Mouse (Mus musculus) limb, embryonic 14.5 days (tissue): ENCODE measurements around the gene Cep112. TPM values are rescaled to one million over a fixed set of nuclear protein-coding genes. Genes with fewer than 3 reads are reported as not detected.
A peak's percentile ranks its signal among the peaks of the same experiment; 100 is the strongest.

ENCODE experiments used
- ATAC-seq: fragments of 200-750 bp; cut with Nextera tagmentation; 2 replicates; pipeline ENCODE4 v1.8.0; 2017; ENCODE audit warnings: low read depth, moderate number of reproducible peaks, moderate TSS enrichment; ENCODE audit not compliant: low FRiP score
- DNase-seq: peaks from one replicate; pipeline ENCODE4 v3.0.0-alpha.2; 2015; ENCODE audit warnings: low spot score
- H3K27ac ChIP-seq: fragments of 300-500 bp; sonication (generic); replicated peaks from 2 replicates; pipeline ENCODE4 v1.5.1; 2014; ENCODE audit warnings: low read depth, mild to moderate bottlenecking, low read length, moderate library complexity, mixed read lengths
- H3K27me3 ChIP-seq: fragments of 300-500 bp; sonication (generic); 2 replicates; pipeline ENCODE4 v1.6.1; 2014; ENCODE audit warnings: low read length, mixed read lengths; ENCODE audit not compliant: control insufficient read depth, insufficient read depth
- H3K36me3 ChIP-seq: fragments of 300-500 bp; sonication (generic); 2 replicates; pipeline ENCODE4 v1.6.1; 2014; ENCODE audit warnings: mild to moderate bottlenecking, low read length, moderate library complexity, mixed read lengths; ENCODE audit not compliant: control insufficient read depth, insufficient read depth
- H3K4me1 ChIP-seq: fragments of 300-500 bp; sonication (generic); 2 replicates; pipeline ENCODE4 v1.6.1; 2014; ENCODE audit warnings: antibody characterized with exemption, low read length, mixed read lengths; ENCODE audit not compliant: control insufficient read depth, insufficient read depth
- H3K4me2 ChIP-seq: fragments of 300-500 bp; sonication (generic); replicated peaks from 2 replicates; pipeline ENCODE4 v1.6.1; 2014; ENCODE audit warnings: low read depth, mild to moderate bottlenecking, low read length, moderate library complexity; ENCODE audit not compliant: severe bottlenecking
- H3K4me3 ChIP-seq: fragments of 300-500 bp; sonication (generic); replicated peaks from 2 replicates; pipeline ENCODE4 v1.5.1; 2014; ENCODE audit warnings: low read length
- H3K9ac ChIP-seq: fragments of 300-500 bp; sonication (generic); 2 replicates; pipeline ENCODE4 v1.6.1; 2014; ENCODE audit warnings: mild to moderate bottlenecking, low read depth, low read length, moderate library complexity; ENCODE audit not compliant: severe bottlenecking
- H3K9me3 ChIP-seq: fragments of 300-500 bp; sonication (generic); 2 replicates; pipeline ENCODE4 v1.6.1; 2016; ENCODE audit warnings: low read length; ENCODE audit not compliant: control insufficient read depth
- POLR2A ChIP-seq: fragments of 200-500 bp; IDR thresholded peaks from 2 replicates; pipeline ENCODE4 v1.8.0; 2012; ENCODE audit warnings: inconsistent platforms, mild to moderate bottlenecking, moderate library complexity, borderline replicate concordance; ENCODE audit not compliant: insufficient read depth, insufficient read length; ENCODE audit errors: extremely low read depth
- WGBS: fragments of 180-500 bp; shearing (Covaris S2); extraction: QIAGEN DNeasy Blood & Tissue Kit; methylation state at CpG from one replicate; pipeline ENCODE4 v1.1.7; 2014; 5-methylcytosine and 5-hydroxymethylcytosine counted together
- polyA plus RNA-seq, 2 experiments: library from polyadenylated mRNA; depleted of rRNA in 1 of 2; stranded (reverse) in 1 of 2; unstranded in 1 of 2; fragments of >200 nt; fragmentation: Nextera tagmentation in 1 of 2; extraction: Ambion mirVana in 1 of 2; gene quantifications; 2 replicates each; pipeline versions ENCODE4 v1.2.1 to v1.2.3; 2012 to 2014

Gene Cep112
- polyA plus RNA-seq, 2 experiments, result 9.0 to 17.3 TPM

DNA sequence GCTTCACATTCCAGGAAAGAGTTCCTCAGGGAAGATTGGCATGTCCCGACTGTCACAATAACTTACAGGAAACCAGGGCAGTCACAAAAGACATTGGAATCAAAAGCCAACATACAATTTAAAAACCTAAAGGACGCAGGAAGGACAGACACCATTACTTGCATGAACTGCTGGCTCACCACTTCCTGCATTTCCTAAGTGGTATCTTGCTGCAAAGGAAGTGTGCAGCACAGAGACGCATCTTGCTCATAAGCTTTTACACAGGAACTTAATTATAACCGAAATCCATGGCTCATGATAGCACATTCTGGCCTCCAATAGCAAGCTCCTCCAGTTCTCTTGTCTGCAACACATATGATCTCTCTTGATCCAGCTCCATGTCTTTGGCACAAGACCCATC is 271.6 kb downstream of the Cep112 start:
- Histone ChIP-seq H3K36me3 (no peaks in the 10 kb centered on the region), H3K27ac (no peak overlapping the region), H3K9me3 (no peaks in the 10 kb centered on the region), H3K9ac (no peak overlapping the region), H3K4me1 (no peaks in the 10 kb centered on the region), H3K27me3 (no peaks in the 10 kb centered on the region), H3K4me3 (no peak overlapping the region), H3K4me2 (no peak overlapping the region)
- 74% methylated on average over 4 of the region's 4 CpGs for WGBS
- ATAC-seq, result no peak
- TF ChIP-seq POLR2A, result no peak
- DNase-seq, result no peak

DNA sequence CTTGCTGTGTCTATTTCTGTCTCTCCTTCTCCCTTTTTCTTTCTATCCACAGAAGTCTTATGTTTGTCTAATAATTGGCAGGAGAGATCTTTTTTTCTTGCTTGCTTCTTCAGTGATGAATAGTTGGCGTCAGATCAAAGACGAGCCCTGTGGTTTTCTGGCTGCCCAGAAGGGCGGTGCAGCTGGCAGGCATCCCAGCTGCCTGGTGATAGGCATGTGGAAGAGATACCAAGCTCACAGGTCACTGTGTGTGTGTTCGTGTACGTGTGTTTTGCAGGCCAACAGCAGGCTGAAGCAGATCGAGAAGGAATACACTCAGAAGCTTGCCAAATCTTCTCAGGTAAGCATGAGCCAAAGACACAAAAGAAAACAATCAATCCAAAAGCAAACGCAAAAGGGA is 327.3 kb downstream of the Cep112 start:
- Histone ChIP-seq H3K4me1 (peaks cover 11% of the 10 kb centered on the region), H3K36me3 (no peaks in the 10 kb centered on the region), H3K4me2 (no peak overlapping the region), H3K27ac (no peak overlapping the region), H3K9ac (no peak overlapping the region), H3K27me3 (no peaks in the 10 kb centered on the region), H3K9me3 (no peaks in the 10 kb centered on the region), H3K4me3 (no peak overlapping the region)
- 30% methylated on average over 7 of the region's 7 CpGs for WGBS
- ATAC-seq, result no peak
- DNase-seq, result peak; percentile 76
- TF ChIP-seq POLR2A, result no peak

DNA sequence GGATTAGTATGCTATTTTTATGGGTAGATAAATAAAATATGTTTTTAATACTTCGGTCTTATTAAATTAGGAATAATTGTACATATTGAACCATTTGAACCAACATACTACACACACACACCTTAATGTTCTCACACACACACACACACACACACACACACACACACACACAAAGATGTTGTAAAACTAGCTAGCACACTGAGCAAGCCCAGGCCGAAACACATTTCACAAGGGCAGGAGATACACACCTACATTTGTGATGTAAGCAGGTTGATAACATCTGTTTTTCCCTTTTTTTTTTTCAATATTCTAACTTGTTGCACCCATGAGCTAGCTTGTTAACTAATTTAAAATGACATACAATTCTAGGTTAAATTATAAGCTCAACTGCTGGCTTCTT is 327.8 kb downstream of the Cep112 start:
- peaks cover 14% of the 10 kb centered on the region for H3K4me1 ChIP-seq
- H3K9ac ChIP-seq, result no peak overlapping the region
- no peak overlapping the region for H3K4me2 ChIP-seq
- H3K9me3 ChIP-seq, result no peaks in the 10 kb centered on the region
- ATAC-seq (no peak), DNase-seq (no peak)
- H3K36me3 ChIP-seq, result no peaks in the 10 kb centered on the region
- TF ChIP-seq POLR2A, result no peak
- H3K4me3 ChIP-seq, result no peak overlapping the region
- 80% methylated on average over 2 of the region's 2 CpGs for WGBS
- no peak overlapping the region for H3K27ac ChIP-seq
- no peaks in the 10 kb centered on the region for H3K27me3 ChIP-seq

DNA sequence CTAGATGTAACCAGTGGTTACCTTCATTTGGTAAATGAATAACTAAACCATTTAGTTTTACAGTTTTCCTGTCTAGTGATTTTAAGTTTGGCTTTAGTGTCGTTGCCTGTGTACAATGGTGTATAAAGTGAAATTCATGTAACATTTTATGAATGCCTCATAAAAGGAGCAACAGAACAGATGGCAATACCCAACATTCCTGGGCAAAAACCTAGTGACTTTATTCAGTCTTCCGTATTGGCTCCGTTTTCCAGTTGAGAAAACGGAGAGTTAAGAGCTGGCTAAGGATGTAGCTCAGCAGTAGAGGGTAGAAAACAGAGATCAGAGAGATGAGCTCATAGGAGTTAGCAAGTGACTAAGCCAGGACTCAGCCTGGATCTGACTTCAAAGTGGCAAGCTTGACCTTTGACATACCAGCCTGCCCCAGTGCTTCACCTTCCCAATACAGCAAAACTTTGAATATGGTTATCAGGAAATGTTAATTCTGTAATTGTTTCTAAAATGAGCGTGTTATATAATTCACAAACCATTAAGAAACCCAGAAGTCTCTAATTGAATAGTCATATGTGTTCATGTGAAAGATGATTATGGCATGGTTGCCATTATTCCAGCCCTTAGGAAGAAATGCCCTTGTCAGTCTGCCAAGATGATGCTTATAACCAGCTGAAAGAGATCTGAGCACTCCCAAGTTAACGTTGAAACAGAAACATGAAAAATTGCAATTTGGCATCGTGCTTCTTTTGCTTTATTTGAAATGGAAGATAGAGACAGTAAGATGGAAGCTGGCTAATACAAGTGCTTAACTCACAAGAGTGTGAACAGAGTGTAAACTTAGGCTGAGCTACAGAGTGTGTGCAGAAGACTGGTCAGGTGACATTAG is 328.6 kb downstream of the Cep112 start:
- 36% methylated on average over 7 of the region's 7 CpGs for WGBS
- H3K9ac ChIP-seq, result no peak overlapping the region
- no peak overlapping the region for H3K27ac ChIP-seq
- peaks cover 20% of the 10 kb centered on the region for H3K4me1 ChIP-seq
- H3K9me3 ChIP-seq, result no peaks in the 10 kb centered on the region
- H3K4me2 ChIP-seq, result no peak overlapping the region
- no peak for TF ChIP-seq POLR2A
- DNase-seq, result peak; percentile 48
- no peaks in the 10 kb centered on the region for H3K36me3 ChIP-seq
- no peaks in the 10 kb centered on the region for H3K27me3 ChIP-seq
- no peak overlapping the region for H3K4me3 ChIP-seq
- no peak for ATAC-seq

DNA sequence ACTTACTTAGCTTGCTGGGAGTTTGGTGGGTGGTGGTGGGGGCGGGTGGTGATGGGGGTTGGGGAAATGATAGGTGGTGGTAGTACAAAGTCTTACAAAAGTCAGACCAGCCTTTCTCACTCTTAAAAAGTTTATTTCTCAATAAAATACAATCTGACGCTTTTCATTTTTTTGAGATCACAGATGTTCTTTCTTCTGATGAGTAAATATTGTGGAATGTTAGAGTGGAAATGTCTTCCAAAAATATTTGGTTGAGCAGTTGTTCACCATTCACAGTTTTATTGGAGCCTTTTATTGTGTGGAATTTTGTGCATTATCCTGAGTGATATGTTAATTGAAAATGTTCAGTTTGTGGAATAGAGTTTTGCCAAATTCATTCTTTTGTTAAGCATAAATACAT is 332.2 kb downstream of the Cep112 start:
- Histone ChIP-seq H3K9me3 (no peaks in the 10 kb centered on the region), H3K27ac (no peak overlapping the region), H3K9ac (no peak overlapping the region), H3K4me2 (no peak overlapping the region), H3K4me3 (no peak overlapping the region), H3K4me1 (peaks cover 14% of the 10 kb centered on the region), H3K36me3 (no peaks in the 10 kb centered on the region), H3K27me3 (no peaks in the 10 kb centered on the region)
- WGBS, result 43% methylated on average over 2 of the region's 2 CpGs
- no peak for ATAC-seq
- DNase-seq, result no peak
- no peak for TF ChIP-seq POLR2A
